Mouse (Mus musculus) liver, adult 2 months (tissue): ENCODE measurements around the gene Dmbt1. TPM values are rescaled to one million over a fixed set of nuclear protein-coding genes. Genes with fewer than 3 reads are reported as not detected.

Experiments
- DNase-seq: peaks from one replicate; pipeline ENCODE4 v3.0.0-alpha.2; 2011; ENCODE audit warnings: low read depth, low spot score; ENCODE audit errors: extremely low read depth
- H3K27ac ChIP-seq: fragments of 200-500 bp; replicated peaks from 2 replicates; pipeline ENCODE4 v1.5.1; 2012; ENCODE audit warnings: low read depth, mild to moderate bottlenecking, control low read depth, inconsistent platforms, low read length; ENCODE audit not compliant: insufficient read depth
- H3K27me3 ChIP-seq: fragments of 200-500 bp; 2 replicates; pipeline ENCODE4 v1.6.1; 2012; ENCODE audit warnings: mild to moderate bottlenecking, moderate library complexity, low read length, inconsistent platforms; ENCODE audit not compliant: control insufficient read depth, insufficient read depth
- H3K36me3 ChIP-seq: fragments of 200-500 bp; 2 replicates; pipeline ENCODE4 v1.6.1; 2012; ENCODE audit warnings: low read length, inconsistent platforms; ENCODE audit not compliant: control insufficient read depth, insufficient read depth
- H3K4me1 ChIP-seq: fragments of 200-500 bp; 2 replicates; pipeline ENCODE4 v1.6.1; 2011; ENCODE audit warnings: low read length; ENCODE audit not compliant: control insufficient read depth, insufficient read depth
- H3K4me3 ChIP-seq: fragments of 200-500 bp; 2 replicates; pipeline ENCODE4 v1.5.1; 2011; ENCODE audit warnings: low read depth, mild to moderate bottlenecking, control low read depth, low read length, moderate library complexity; ENCODE audit not compliant: insufficient read depth
- H3K79me2 ChIP-seq: fragments of 200-500 bp; 2 replicates; pipeline ENCODE4 v1.6.1; 2012; ENCODE audit warnings: inconsistent platforms, mild to moderate bottlenecking, low read length, moderate library complexity; ENCODE audit not compliant: control insufficient read depth, insufficient read depth
- H3K9ac ChIP-seq: fragments of 200-500 bp; 2 replicates; pipeline ENCODE4 v1.6.1; 2012; ENCODE audit warnings: low read depth, mild to moderate bottlenecking, control low read depth, inconsistent platforms, low read length
- CTCF ChIP-seq: fragments of 200-500 bp; IDR thresholded peaks from 2 replicates; pipeline ENCODE4 v1.5.1; 2011; ENCODE audit warnings: low read depth, low read length, control low read depth
- POLR2A ChIP-seq: fragments of 200-500 bp; IDR thresholded peaks from 2 replicates; pipeline ENCODE4 v1.6.1; 2011; ENCODE audit warnings: low read length, control low read depth; ENCODE audit not compliant: insufficient read depth; ENCODE audit errors: extremely low read depth
- WGBS: fragments of 180-500 bp; shearing (Covaris S2); methylation state at CpG from one replicate; pipeline ENCODE4 v1.1.7; 2018; 5-methylcytosine and 5-hydroxymethylcytosine counted together
- polyA plus RNA-seq: library from polyadenylated mRNA; depleted of rRNA; stranded (reverse); fragments of >200 nt; gene quantifications from 2 replicates; pipeline ENCODE4 v1.2.3, GENCODE M21; 2012
- total RNA-seq: library from RNA; depleted of rRNA; stranded (reverse); fragments of >200 nt; gene quantifications from 2 replicates; pipeline ENCODE4 v1.2.3, GENCODE M21; 2014

The Dmbt1 gene
- total and polyA plus RNA-seq, 2 experiments = 0.35 to 32.1 TPM

DNA sequence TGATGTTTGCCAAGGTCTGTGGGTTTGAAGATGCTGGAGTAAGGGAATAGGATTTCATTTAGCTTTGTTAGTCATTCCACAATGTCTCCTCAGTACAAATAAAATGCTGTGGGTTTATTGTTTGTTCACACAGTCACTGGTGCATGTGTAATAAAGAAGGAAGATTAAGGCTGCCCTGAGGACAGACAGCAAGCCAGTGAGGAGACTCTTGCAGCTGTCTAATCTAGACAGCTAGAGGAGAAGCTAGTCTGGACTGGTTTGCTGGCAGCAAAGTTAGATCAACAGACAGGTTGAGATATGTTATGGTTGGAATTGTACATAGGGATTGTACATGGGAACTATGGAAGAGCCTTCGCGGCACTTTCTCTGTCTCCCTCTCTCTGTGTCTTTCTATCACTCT lies 24.6 kb upstream of the Dmbt1 start:
- DNase-seq = no peak
- no peak overlapping the region for H3K9ac ChIP-seq

DNA sequence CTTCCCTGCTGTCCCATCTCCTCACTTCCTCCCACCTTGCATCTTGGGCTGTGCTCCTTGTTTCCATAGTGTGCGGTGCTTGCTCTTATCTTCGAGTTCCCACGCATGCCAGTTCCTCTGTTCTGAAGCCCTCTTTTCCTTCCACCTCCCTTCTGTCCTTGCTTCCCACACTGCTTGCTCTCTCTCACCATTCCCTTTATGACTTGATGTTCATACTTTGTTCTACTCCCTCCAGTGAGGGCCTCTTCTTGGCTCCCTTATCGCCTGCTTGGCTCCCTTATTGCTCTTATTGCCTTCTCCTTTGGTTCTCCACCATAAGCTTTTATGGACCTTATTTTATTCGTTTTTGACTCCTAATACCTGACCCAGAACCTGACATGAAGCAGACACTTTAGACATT lies 22.7 kb upstream of the Dmbt1 start:
- Histone ChIP-seq H3K4me3 (no peak overlapping the region), H3K79me2 (no peaks in the 10 kb centered on the region), H3K4me1 (peaks cover 2% of the 10 kb centered on the region; the same call in 1 of the 2 replicates), H3K9ac (no peak overlapping the region), H3K27ac (no peak overlapping the region), H3K27me3 (peaks cover 24% of the 10 kb centered on the region; the same call in 1 of the 2 replicates), H3K36me3 (no peaks in the 10 kb centered on the region)
- TF ChIP-seq CTCF = no peak
- TF ChIP-seq POLR2A = no peak
- DNase-seq = no peak
- WGBS = 81% methylated on average over 5 of the region's 5 CpGs

More for the DNA sequence above, 24.6 kb upstream of the Dmbt1 start:
- Histone ChIP-seq H3K79me2 (no peaks in the 10 kb centered on the region), H3K27me3 (peaks cover 24% of the 10 kb centered on the region; the same call in 1 of the 2 replicates), H3K27ac (no peak overlapping the region), H3K4me3 (no peak overlapping the region), H3K4me1 (peaks cover 2% of the 10 kb centered on the region; the same call in 1 of the 2 replicates), H3K36me3 (no peaks in the 10 kb centered on the region)
- WGBS = 95% methylated on average over 2 of the region's 2 CpGs
- TF ChIP-seq POLR2A (no peak), CTCF (no peak)

DNA sequence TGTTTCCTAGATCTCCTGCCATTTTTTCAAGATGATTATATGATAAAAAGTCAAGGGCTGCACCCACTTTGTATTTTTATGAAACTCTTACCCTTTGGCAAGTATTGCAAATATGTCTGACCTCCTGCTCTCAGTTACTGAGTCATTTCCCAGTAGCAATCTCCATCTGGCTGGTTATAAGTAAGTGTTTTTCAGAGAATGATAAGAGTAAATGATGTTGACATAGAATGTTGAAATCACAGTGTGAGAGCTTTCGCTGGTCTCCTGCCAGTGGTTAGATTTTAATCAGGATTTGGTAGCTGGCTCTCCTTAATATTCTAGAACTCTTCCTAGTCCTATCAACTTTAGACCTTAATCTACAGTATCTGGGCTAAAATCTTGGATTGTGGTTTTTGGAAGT lies 20.0 kb upstream of the Dmbt1 start:
- H3K27me3 ChIP-seq = peaks cover 10% of the 10 kb centered on the region; the same call in 1 of the 2 replicates
- peak; percentile 94 for DNase-seq
- H3K27ac ChIP-seq = no peak overlapping the region
- H3K9ac ChIP-seq = no peak overlapping the region
- 13% methylated on average over 1 of the region's 1 CpGs for WGBS
- no peak overlapping the region for H3K4me3 ChIP-seq
- no peak for TF ChIP-seq CTCF
- TF ChIP-seq POLR2A = no peak
- H3K4me1 ChIP-seq = peaks cover 2% of the 10 kb centered on the region; the same call in 1 of the 2 replicates
- no peaks in the 10 kb centered on the region for H3K79me2 ChIP-seq
- H3K36me3 ChIP-seq = no peaks in the 10 kb centered on the region

- Histone ChIP-seq H3K9ac (no peak overlapping the region), H3K4me3 (no peak overlapping the region), H3K27me3 (peaks cover 4% of the 10 kb centered on the region; the same call in 1 of the 2 replicates), H3K79me2 (no peaks in the 10 kb centered on the region), H3K27ac (no peak overlapping the region), H3K36me3 (no peaks in the 10 kb centered on the region), H3K4me1 (no peaks in the 10 kb centered on the region)
- WGBS = 82% methylated on average over 2 of the region's 2 CpGs
- DNase-seq = no peak
- TF ChIP-seq POLR2A (no peak), CTCF (no peak)
Observed at GRCm38 (mm10) chr7:131019181-131019580, 12.7 kb upstream of the Dmbt1 start.

- no peak overlapping the region for H3K9ac ChIP-seq
- DNase-seq = no peak
- no peaks in the 10 kb centered on the region for H3K4me1 ChIP-seq
- no peaks in the 10 kb centered on the region for H3K79me2 ChIP-seq
- H3K27ac ChIP-seq = no peak overlapping the region
- H3K36me3 ChIP-seq = no peaks in the 10 kb centered on the region
- H3K4me3 ChIP-seq = no peak overlapping the region
- H3K27me3 ChIP-seq = peaks cover 5% of the 10 kb centered on the region; the same call in 1 of the 2 replicates
- TF ChIP-seq POLR2A = no peak
- TF ChIP-seq CTCF = no peak
- 45% methylated on average over 1 of the region's 1 CpGs for WGBS
Observed at GRCm38 (mm10) chr7:131024807-131025206, 7.0 kb upstream of the Dmbt1 start.

- DNase-seq = no peak
- no peaks in the 10 kb centered on the region for H3K36me3 ChIP-seq
- H3K4me1 ChIP-seq = no peaks in the 10 kb centered on the region
- no peak overlapping the region for H3K4me3 ChIP-seq
- no peak overlapping the region for H3K27ac ChIP-seq
- TF ChIP-seq POLR2A = no peak
- TF ChIP-seq CTCF = no peak
- no peak overlapping the region for H3K9ac ChIP-seq
- WGBS = 97% methylated on average over 1 of the region's 1 CpGs
- peaks cover 5% of the 10 kb centered on the region; the same call in 1 of the 2 replicates for H3K27me3 ChIP-seq
- no peaks in the 10 kb centered on the region for H3K79me2 ChIP-seq
Observed at GRCm38 (mm10) chr7:131027557-131027956, 4.3 kb upstream of the Dmbt1 start.
